Mouse (Mus musculus): Measurements from ENCODE around the gene Gm4836.
"Not testable (repeated sequence)": the region's sequence is repeated elsewhere in the genome, so short reads cannot be mapped to it uniquely, and the experiment has no call there.

The Gm4836 gene

DNA sequence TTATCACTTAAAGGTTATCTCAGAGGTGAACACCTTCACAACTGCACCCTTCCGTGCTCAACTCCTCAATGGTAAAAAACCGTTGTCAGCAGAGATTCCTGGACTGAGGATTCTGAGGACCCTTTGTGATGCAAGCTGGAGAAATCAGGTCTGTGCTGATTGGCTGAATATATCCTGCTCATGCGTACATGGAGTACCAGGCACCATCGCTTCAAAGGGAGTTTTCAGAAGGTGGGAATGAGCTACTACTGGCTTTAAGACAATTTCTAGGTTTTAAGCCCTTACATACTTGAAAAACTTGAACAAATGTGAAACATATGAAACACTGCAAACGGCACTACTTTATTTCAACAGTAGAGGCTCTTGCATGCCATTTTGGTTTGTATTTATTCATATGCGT, at the start of gene Gm4836:
Gm4836 (minus strand) TSS at position 101 of the 400 bp plus-strand sequence.
- not testable (repeated sequence) for DNase-seq (ENCODE audit: low read depth)
